Mouse (Mus musculus) neural tube, embryonic 11.5 days (tissue): Measurements from ENCODE around the gene Tdrd7. TPM values are rescaled to one million over a fixed set of nuclear protein-coding genes. Genes with fewer than 3 reads are reported as not detected.

Experiments
- ATAC-seq: fragments of 200-750 bp; cut with Nextera tagmentation; 2 replicates; pipeline ENCODE4 v1.8.0; 2017; ENCODE audit warnings: moderate number of reproducible peaks, mild to moderate bottlenecking, moderate TSS enrichment, moderate library complexity; ENCODE audit not compliant: insufficient read depth, low FRiP score, low TSS enrichment
- DNase-seq: peaks from one replicate; pipeline ENCODE4 v3.0.0-alpha.2; 2015; ENCODE audit warnings: low spot score
- H3K27ac ChIP-seq: fragments of 300-500 bp; sonication (generic); 2 replicates; pipeline ENCODE4 v1.5.1; 2014; ENCODE audit warnings: low read depth, mild to moderate bottlenecking, low read length
- H3K27me3 ChIP-seq: fragments of 300-500 bp; sonication (generic); 2 replicates; pipeline ENCODE4 v1.6.1; 2014; ENCODE audit warnings: mild to moderate bottlenecking, low read length, mixed read lengths; ENCODE audit not compliant: control insufficient read depth, insufficient read depth
- H3K36me3 ChIP-seq: fragments of 300-500 bp; sonication (generic); 2 replicates; pipeline ENCODE4 v1.6.1; 2014; ENCODE audit warnings: mild to moderate bottlenecking, low read length, moderate library complexity, mixed read lengths; ENCODE audit not compliant: control insufficient read depth, insufficient read depth
- H3K4me1 ChIP-seq: fragments of 300-500 bp; sonication (generic); 2 replicates; pipeline ENCODE4 v1.6.1; 2014; ENCODE audit warnings: low read length, mixed read lengths; ENCODE audit not compliant: control insufficient read depth, insufficient read depth
- H3K4me2 ChIP-seq: fragments of 300-500 bp; sonication (generic); 2 replicates; pipeline ENCODE4 v1.6.1; 2014; ENCODE audit warnings: low read depth, mild to moderate bottlenecking, moderate library complexity
- H3K4me3 ChIP-seq: fragments of 300-500 bp; sonication (generic); 2 replicates; pipeline ENCODE4 v1.5.1; 2014; ENCODE audit warnings: low read depth, low read length
- H3K9ac ChIP-seq: fragments of 300-500 bp; sonication (generic); 2 replicates; pipeline ENCODE4 v1.6.1; 2014; ENCODE audit warnings: mild to moderate bottlenecking, low read length
- H3K9me3 ChIP-seq: fragments of 300-500 bp; sonication (generic); 2 replicates; pipeline ENCODE4 v1.6.1; 2016; ENCODE audit warnings: low read length; ENCODE audit not compliant: control insufficient read depth
- WGBS: fragments of 180-500 bp; shearing (Covaris S2); extraction: QIAGEN DNeasy Blood & Tissue Kit; methylation state at CpG from one replicate; pipeline ENCODE4 v1.1.7; 2014; 5-methylcytosine and 5-hydroxymethylcytosine counted together
- polyA plus RNA-seq: library from polyadenylated mRNA; unstranded; fragments of >200 nt; fragmentation: Nextera tagmentation; extraction: Ambion mirVana; gene quantifications from 2 replicates; pipeline ENCODE4 v1.2.1, GENCODE M21; 2014

Gene Tdrd7
- polyA plus RNA-seq, 1 experiment from 2014 or later: 16.7 TPM

DNA sequence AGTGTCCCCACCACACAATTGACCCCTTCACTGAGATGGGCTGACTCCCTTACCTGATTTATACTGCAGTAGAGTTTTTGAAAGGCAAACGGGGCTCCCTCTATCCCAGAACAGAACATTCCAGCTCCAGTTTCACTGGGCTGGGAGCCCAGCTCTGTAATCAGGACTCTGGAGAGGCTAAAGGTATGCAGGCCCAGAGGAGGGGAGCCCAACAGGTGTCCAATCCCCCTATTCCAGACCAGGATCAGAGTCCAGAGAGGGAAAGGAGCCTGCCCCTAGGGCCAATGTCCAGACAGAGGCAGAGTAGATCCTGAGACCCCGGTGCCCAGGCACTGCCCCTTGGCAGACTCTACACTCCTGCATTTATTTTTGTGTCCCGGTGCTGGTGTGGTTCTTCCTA, 99.8 kb downstream of the Tdrd7 start:
- Histone ChIP-seq H3K4me1 (no peaks in the 10 kb centered on the region), H3K36me3 (no peaks in the 10 kb centered on the region), H3K27me3 (no peaks in the 10 kb centered on the region), H3K27ac (no peak overlapping the region), H3K9ac (no peak overlapping the region), H3K9me3 (no peaks in the 10 kb centered on the region), H3K4me2 (no peak overlapping the region), H3K4me3 (no peak overlapping the region)
- ATAC-seq (no peak), DNase-seq (no peak)
- WGBS: 76% methylated on average over 3 of the region's 3 CpGs

DNA sequence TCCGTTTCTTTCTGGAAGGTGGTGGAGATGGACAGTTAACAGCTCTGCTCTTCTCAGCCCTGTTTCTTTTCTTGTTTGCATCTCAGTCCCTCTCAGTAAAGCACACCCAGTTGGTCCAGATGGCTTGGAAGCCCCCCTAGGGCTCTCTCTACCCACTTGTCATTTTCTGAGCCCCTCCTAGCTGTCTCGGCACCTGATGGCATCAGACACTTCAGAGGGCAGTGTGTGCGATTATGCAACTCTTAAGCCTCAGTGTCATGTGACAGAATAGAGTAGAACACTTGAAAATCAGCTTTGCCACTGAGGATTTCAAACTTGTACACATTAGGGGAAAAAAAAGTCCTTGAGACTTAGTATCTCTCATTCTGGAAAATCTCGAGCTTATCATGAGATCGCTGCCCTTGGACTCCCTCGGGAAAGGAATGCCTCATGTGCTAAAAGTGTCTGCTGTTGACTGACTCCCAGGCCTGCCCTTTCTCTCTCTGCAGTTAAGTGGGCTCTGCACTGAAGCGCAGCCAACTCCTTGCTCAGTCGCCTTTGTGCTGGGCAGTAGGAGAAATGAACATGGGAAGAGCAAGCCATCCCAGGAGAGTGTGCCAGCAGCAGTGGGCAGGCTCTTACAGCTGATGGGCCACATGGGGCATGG, 100.7 kb downstream of the Tdrd7 start:
- H3K36me3 ChIP-seq: no peaks in the 10 kb centered on the region
- WGBS: 78% methylated on average over 8 of the region's 8 CpGs
- no peaks in the 10 kb centered on the region for H3K4me1 ChIP-seq
- no peak for ATAC-seq
- no peak overlapping the region for H3K27ac ChIP-seq
- no peak overlapping the region for H3K4me2 ChIP-seq
- DNase-seq: no peak
- H3K27me3 ChIP-seq: no peaks in the 10 kb centered on the region
- no peak overlapping the region for H3K4me3 ChIP-seq
- no peaks in the 10 kb centered on the region for H3K9me3 ChIP-seq
- no peak overlapping the region for H3K9ac ChIP-seq

DNA sequence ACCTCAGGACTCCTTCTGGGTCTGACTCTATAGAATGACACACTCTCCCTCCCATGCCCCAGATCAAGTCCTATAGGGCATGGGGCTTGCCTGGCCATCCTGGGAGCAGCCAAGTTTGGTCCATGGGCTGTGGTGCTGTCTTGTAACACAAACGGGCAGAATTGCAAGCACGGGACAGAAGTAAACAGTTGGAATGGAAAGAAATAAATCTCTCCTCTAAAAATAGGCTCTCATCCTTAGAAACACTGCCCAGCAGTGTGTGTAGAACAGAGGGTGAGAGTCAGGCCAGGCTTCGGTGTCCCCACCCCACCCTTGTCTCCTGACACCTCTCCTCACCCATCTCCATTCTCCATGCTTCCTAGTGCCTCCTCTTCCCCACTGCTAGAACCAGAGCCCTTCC, 102.9 kb downstream of the Tdrd7 start:
- Histone ChIP-seq H3K27ac (no peak overlapping the region), H3K9ac (no peak overlapping the region), H3K4me1 (no peaks in the 10 kb centered on the region), H3K36me3 (no peaks in the 10 kb centered on the region), H3K4me3 (no peak overlapping the region), H3K9me3 (no peaks in the 10 kb centered on the region), H3K4me2 (no peak overlapping the region), H3K27me3 (no peaks in the 10 kb centered on the region)
- no peak for ATAC-seq
- WGBS: 86% methylated on average over 3 of the region's 3 CpGs
- no peak for DNase-seq

DNA sequence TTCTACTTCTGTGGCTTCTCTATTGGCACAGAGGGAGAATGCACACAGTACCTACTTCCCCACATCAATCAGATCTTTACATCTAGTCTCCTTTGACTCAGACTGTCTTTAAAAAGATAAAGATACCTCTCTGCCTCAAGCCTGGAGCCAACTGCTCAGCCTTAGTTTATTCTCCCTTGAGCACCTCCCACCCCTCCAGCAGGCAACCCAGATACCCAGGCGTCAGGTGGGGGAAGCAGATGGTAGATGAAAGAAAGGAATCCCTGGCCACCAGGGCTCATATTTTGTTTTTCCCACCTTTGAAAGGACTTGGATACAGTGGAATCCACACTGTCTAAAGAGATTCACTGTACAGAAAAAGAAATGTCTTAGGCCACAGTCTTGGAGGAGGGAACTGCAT, 103.4 kb downstream of the Tdrd7 start:
- Histone ChIP-seq H3K4me3 (no peak overlapping the region), H3K4me1 (no peaks in the 10 kb centered on the region), H3K27me3 (no peaks in the 10 kb centered on the region), H3K9ac (no peak overlapping the region; the same call in 1 of the 2 replicates), H3K27ac (no peak overlapping the region), H3K36me3 (no peaks in the 10 kb centered on the region), H3K9me3 (no peaks in the 10 kb centered on the region), H3K4me2 (no peak overlapping the region)
- DNase-seq: no peak
- WGBS: 39% methylated on average over 1 of the region's 1 CpGs
- no peak for ATAC-seq

DNA sequence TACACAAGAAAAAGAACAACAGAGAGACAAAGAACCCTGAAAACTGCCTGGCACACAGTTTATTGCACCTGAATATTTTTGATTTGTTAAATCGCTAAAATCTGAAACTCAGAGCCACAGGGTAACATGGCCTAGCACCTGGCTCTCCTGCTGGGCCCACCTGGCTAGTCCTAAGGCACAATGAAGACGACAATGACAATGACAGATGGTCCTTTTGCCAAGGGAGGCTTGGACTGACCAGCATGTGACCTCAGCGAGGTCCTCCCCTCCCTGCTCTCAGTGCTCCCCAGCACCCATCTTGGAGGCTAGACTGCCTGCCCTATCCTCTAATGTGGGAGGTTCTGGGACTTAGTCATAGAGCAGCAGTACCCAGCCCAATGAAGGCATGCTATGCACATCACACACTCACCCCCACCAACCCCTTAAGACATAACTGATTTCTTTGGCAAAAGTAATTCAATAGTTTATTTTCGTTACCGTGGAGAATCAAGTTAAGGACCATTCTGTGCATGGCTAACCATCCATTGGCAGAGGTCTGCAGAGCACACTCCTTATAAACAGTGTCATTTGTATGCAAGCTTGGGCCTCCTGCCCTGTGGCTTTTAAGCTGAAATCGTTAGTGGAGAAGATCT, 104.8 kb downstream of the Tdrd7 start:
- H3K4me3 ChIP-seq: no peak overlapping the region
- 69% methylated on average over 6 of the region's 6 CpGs for WGBS
- H3K9me3 ChIP-seq: no peaks in the 10 kb centered on the region
- H3K4me2 ChIP-seq: no peak overlapping the region
- H3K4me1 ChIP-seq: no peaks in the 10 kb centered on the region
- no peaks in the 10 kb centered on the region for H3K27me3 ChIP-seq
- H3K9ac ChIP-seq: no peak overlapping the region
- DNase-seq: no peak
- ATAC-seq: no peak
- no peaks in the 10 kb centered on the region for H3K36me3 ChIP-seq
- no peak overlapping the region for H3K27ac ChIP-seq

DNA sequence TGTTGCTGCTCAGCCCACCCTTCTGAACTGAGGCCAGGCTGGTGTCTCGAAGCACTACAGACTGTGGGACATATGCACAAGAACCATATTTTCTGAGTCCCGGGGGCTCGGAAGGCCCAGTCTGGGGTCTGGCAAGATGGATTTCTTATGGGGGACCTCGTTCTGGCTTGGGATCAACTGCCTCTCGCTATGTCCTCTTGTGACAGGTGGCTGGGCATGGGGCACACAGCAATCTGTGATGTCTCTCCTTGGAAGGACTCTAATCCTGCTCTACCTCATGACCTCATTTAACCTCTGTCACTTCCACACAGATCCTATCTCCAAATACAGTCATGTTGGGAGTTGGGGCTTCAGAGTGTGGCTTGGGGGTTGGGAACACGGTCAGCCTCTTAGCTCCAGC, 107.5 kb downstream of the Tdrd7 start:
- Histone ChIP-seq H3K9ac (no peak overlapping the region), H3K4me3 (no peak overlapping the region), H3K36me3 (no peaks in the 10 kb centered on the region), H3K4me2 (no peak overlapping the region), H3K27me3 (no peaks in the 10 kb centered on the region), H3K9me3 (no peaks in the 10 kb centered on the region), H3K4me1 (no peaks in the 10 kb centered on the region), H3K27ac (no peak overlapping the region)
- no peak for ATAC-seq
- no peak for DNase-seq
- WGBS: 89% methylated on average over 6 of the region's 6 CpGs

DNA sequence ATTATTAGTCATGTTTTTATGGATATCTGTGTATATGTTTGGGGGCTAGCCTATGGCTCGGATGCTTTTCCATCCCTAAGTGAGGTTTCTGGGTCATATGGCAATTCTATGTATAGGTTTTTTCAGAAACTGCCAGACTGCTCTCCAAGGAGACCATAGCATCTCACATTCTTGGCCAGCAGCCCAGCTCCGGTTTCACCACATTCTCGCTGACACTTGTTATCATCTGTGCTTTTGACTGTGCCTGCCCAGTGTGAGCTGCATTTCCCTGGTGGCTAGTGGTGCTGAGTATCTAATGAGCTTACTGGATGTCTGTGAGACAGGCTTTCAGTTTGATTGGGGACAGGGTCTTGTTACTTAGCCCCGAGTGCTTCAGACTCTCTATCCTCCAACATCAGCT, 108.6 kb downstream of the Tdrd7 start:
- 73% methylated on average over 4 of the region's 4 CpGs for WGBS
- Histone ChIP-seq H3K36me3 (no peaks in the 10 kb centered on the region), H3K9me3 (no peaks in the 10 kb centered on the region), H3K4me3 (no peak overlapping the region), H3K4me2 (no peak overlapping the region), H3K27ac (no peak overlapping the region), H3K4me1 (no peaks in the 10 kb centered on the region), H3K27me3 (no peaks in the 10 kb centered on the region), H3K9ac (no peak overlapping the region)
- no peak for ATAC-seq
- no peak for DNase-seq

DNA sequence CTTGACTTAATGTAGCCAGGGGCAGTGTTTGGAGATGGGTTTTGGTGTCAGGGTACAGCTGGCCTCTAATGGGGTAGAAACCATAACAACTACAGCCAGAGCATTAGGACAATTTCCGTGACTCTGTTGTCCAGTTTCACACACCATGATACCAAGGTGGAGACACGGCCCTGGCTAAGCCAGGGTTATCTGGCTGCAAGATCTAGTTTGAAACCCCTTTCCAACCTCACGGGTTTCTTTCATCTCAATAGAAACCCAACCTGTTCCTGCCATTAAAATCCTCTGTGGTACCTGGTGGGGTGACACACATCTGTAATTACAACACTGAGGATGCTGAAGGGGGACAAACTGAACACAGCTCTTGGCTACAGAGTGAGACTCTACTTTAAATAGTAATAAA, 110.5 kb downstream of the Tdrd7 start:
- DNase-seq: no peak
- no peaks in the 10 kb centered on the region for H3K4me1 ChIP-seq
- no peaks in the 10 kb centered on the region for H3K27me3 ChIP-seq

DNA sequence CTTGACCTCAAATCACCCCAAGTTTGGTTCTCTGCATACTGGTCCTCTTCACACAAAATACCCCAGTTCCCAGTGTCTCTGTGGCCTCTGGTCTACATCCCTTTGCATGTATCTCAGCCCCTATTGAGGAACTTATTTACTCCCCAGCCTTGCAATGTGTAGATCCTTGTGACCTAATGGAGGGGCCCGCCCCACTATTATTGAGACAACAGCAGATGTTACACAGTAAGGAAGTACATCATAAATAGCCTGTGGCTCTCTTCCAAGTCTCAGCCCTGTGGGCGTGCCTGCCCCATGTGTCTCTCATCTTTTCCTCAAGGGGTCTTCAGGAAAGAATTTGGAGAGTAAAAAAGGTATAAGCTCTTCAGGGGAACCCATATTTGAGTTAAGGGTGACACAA, 111.8 kb downstream of the Tdrd7 start:
- H3K4me1 ChIP-seq: no peaks in the 10 kb centered on the region
- 75% methylated on average over 2 of the region's 2 CpGs for WGBS
- H3K9me3 ChIP-seq: no peaks in the 10 kb centered on the region
- H3K36me3 ChIP-seq: no peaks in the 10 kb centered on the region
- H3K4me2 ChIP-seq: no peak overlapping the region
- H3K27me3 ChIP-seq: no peaks in the 10 kb centered on the region
- no peak for DNase-seq
- no peak for ATAC-seq
- H3K27ac ChIP-seq: no peak overlapping the region
- H3K9ac ChIP-seq: no peak overlapping the region
- no peak overlapping the region for H3K4me3 ChIP-seq

More for the DNA sequence above, 110.5 kb downstream of the Tdrd7 start:
- WGBS: 84% methylated on average over 3 of the region's 3 CpGs
- Histone ChIP-seq H3K9ac (no peak overlapping the region), H3K4me2 (no peak overlapping the region), H3K4me3 (no peak overlapping the region), H3K9me3 (no peaks in the 10 kb centered on the region), H3K36me3 (no peaks in the 10 kb centered on the region), H3K27ac (no peak overlapping the region)
- ATAC-seq: no peak
